Mouse (Mus musculus) layer of hippocampus, postnatal 36 days (tissue): Measurements from ENCODE around the gene Gimap7. TPM values are rescaled to one million over a fixed set of nuclear protein-coding genes. Genes with fewer than 3 reads are reported as not detected.
"Not testable (repeated sequence)": the region's sequence is repeated elsewhere in the genome, so short reads cannot be mapped to it uniquely, and the experiment has no call there.

Source experiments
- DNase-seq, 2 experiments: peaks; one replicate each; pipeline ENCODE4 v3.0.0; 2022
- total RNA-seq, 2 experiments: library from RNA; stranded (reverse); gene quantifications; 2 replicates each; pipeline ENCODE4 v1.2.3; 2021

Gimap7 gene
- not detected for total RNA-seq

GRCm38 (mm10) chr6:48718455-48718854 lies at the start of gene Gimap7, which contains the start of gene Gm28053:
Gene Gimap7, plus strand, starts transcription at chr6:48718621.
Gene Gm28053, plus strand, starts transcription at chr6:48718607.
- DNase-seq = no peak

DNA sequence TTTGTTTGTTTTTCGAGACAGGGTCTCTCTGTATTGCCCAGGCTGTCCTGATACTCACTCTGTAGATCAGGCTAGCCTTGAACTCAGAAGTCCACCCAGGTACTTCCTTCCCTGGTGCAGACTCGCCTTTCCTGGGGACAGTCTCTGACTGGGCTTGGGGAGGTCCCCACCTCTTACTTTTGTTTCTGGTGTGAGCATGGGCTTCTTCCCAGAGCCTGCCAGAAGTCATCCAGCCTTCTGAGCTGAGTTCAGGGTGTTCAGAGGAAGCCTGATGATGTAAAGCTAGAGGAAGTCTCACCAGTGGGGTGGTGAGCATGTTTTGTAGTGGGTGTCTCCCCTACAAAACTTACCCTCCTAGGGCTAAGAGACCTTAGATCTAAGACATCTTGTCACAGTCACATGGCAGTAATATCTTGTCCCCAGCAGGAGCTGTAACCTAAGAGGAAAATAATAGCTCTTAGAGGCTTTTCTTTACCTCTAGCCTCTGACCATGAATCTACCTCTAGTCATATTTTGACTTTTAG lies 48.9 kb upstream of the Gimap7 start:
- no peak for DNase-seq

DNA sequence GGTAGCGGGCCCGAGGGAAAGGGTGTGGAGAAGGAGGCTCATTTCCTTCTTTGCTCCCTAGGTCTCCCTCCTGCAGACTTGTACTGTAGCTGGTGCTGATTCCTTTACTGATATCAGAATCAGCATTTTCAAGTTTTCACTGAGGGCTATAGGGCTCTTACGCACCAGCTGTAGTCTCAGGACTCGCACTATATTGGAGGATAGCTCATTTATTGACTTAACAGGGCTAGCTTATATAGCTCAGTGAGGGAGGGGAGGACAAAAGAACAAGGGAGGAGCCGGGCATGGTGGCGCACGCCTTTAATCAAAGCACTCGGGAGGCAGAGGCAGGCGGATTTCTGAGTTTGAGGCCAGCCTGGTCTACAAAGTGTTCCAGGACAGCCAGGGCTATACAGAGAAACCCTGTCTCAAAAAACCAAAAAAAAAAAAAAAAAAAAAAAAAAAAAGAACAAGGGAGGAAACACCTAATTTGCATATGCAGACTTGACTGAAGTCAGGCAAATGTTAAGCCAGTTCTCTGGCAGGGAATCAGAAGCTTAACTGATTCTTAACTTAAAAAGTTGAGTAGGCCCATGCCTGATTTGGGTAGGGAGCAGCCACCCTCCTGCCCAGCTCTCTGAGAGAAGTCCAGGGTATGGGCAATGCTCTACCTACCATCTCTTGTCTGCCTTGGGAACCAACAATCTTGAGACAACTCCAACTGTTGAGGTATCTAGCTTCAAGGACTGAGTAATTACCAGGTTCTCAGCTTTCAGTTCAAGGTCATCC lies 43.9 kb upstream of the Gimap7 start:
- DNase-seq = no peak

DNA sequence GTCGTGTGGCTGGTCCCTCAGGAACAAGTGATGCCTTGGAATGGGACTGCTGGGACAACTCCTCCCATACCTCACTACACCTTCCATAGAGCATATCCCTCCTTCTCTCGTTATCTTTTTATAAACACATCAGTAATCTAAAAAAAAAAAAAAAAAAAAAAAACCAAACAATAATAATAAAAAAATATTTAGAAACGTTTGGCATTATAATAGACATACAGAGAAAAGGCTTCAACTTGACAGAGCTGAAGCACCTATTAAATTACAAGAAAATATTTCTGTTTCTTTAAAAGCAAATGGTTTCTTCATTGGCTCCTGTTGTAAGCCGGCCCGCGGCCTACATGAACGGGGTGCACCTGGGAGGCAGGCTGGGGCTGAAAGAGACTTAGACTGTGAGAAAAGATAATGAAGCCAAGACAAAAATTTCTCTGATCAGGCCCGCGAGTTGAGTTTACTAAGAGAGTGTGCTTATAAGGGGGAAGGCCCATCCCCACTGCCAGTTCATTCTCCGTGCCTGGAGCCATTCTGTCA lies 43.0 kb upstream of the Gimap7 start:
- no peak for DNase-seq

DNA sequence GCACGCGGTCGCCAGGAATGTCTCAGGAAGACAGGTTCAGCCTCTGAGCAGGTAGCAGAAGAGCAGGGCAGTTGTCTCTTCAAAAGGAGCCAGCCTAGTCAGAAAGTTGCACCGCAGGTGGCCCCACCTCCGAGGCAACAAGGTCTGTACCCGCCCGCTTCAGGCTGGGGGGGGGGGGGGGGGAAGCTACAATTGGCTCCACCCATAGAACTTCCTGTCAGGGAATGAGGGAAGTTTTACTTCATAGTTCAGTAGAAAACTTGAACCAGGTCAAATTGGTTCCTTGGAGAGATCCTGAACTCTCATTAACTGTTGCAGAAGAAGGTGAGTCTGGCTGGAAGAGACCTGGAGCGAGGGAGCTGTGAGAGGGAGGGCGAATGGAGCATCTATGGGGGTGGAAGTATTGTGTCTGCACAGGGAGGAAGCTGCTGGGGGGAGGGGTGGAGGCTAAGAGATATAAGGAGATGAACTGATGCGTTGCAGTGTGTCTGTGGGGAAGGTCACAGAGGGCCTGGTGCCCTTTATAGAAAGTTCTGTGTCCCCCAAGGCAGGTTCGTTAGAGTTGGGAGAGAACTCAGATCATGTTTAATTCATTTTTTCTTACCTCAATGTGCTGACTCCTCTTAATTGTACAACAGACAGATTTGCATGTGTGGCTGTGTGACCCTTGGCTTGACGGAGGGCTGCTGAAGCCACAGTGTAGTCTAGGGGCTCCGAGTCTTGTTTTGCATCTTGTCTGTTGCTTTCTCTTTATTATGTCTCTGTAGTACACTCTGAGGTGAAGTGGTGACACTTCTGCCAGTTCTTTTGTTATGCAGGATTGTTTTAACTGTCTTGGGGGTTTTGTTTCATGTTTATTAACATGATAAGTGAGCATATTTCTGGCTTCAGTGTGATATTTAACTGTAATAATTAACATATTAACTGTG lies 42.2 kb upstream of the Gimap7 start, which contains the start of gene Gimap9:
Gene Gimap9, plus strand, starts transcription at position 199 of the 929 bp plus-strand sequence.
- no peak for DNase-seq

- DNase-seq = no peak
Measured at GRCm38 (mm10) chr6:48676860-48677415, 41.5 kb upstream of the Gimap7 start.

- no peak for DNase-seq
Measured at GRCm38 (mm10) chr6:48677492-48678345, 40.7 kb upstream of the Gimap7 start.

- DNase-seq = no peak
Measured at GRCm38 (mm10) chr6:48678391-48678790, 40.0 kb upstream of the Gimap7 start.

DNA sequence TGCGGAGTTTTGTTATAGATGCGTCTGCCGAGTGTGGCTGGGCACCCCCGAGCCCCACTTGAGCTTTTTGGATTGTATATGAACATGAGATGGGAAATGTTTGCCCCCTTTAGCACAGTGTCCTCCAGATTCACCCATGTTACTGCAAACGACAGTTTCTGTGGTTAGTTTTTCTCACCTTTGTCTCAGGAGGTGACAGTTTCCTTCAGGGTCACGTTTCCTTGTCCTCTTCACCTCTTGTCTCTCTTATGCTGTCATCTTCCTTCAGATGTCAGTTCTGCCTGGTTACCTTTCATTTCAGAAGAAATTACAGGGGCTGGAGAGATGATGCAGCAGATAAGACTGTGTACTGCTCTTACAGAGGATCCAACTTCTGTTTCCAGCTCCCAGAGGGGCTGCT lies 38.7 kb upstream of the Gimap7 start:
- DNase-seq = no peak

GRCm38 (mm10) chr6:48680421-48680820 lies 38.0 kb upstream of the Gimap7 start:
- no peak for DNase-seq

- DNase-seq = no peak
Measured at GRCm38 (mm10) chr6:48681472-48682090, 36.8 kb upstream of the Gimap7 start.

DNA sequence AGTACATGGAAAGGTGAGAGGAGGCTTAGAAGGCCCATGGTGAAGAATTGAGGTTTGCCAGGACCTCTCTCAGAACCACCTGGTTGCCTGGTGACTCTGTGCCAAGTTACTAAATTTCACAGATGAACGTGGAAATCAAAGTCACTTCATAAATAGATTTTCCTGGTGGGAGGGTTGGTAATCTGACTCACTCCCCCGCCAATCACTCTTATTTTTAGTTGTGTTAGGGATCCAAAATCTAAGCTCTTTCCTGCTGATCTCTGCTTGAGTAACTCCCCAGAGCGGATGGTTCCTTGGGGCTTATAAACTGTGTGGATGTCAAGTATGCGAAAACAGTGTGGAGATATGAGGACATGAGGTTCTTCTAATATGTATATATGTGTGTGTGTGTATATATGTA lies 36.1 kb upstream of the Gimap7 start:
- no peak for DNase-seq

GRCm38 (mm10) chr6:48683263-48683821 lies 35.1 kb upstream of the Gimap7 start:
- DNase-seq = not testable (repeated sequence)

GRCm38 (mm10) chr6:48684319-48684718 lies 34.1 kb upstream of the Gimap7 start, which contains the start of gene Gimap4:
Gene Gimap4, plus strand, starts transcription at chr6:48684549.
- no peak for DNase-seq

DNA sequence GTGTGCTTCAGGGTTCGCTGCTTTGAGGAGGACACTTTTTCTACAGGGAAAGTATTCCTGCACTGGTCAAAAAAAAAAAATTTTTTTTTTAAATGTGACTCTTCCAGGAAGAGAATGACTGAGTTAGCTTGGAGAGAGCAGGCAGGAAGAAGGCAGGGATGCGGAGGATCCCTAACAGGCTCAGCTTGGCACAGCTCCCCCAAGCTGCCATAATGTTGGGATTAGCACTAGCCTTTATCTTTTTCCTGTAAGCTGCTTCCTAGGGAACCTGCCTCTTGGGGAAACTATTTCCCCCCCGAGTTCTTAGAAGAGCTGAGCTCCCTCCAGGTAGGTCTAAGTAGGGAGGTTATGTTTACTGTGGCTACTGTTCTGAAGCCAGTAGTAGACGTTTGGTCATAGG lies 33.6 kb upstream of the Gimap7 start:
- DNase-seq = no peak

GRCm38 (mm10) chr6:48685251-48685650 lies 33.2 kb upstream of the Gimap7 start:
- DNase-seq = no peak

GRCm38 (mm10) chr6:48685694-48686665 lies 32.4 kb upstream of the Gimap7 start:
- no peak for DNase-seq

GRCm38 (mm10) chr6:48687077-48687476 lies 31.3 kb upstream of the Gimap7 start:
- DNase-seq = no peak

- no peak for DNase-seq
Measured at GRCm38 (mm10) chr6:48689320-48689719, 29.1 kb upstream of the Gimap7 start.
